Mouse (Mus musculus): Measurements from ENCODE around the gene Krt13.

Gene Krt13

DNA sequence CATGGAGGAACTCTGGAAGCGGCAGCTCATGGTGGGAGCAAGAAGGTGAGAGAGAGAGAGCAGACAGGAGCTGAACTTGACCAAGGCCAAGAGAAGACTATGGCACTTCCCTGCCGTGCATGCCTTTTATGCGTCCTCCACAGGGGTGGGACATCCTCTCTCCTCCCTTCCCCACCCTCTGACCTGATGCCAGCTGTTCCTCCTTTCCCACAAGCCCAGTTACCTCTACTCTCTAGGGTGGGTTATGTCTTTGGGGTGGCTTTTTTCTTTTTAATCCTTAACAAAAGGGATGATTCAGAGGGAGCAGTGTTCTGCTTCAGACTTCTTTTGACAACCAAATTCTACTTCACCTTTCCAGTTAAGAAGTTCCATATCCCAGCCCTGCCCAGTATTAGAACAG, at the start of gene Krt13:
Gene Krt13, minus strand, starts transcription at position 101 of the 400 bp plus-strand sequence.
- no peak for DNase-seq (ENCODE audit: low read depth in 1 of 2, low spot score in 2 of 2)

DNA sequence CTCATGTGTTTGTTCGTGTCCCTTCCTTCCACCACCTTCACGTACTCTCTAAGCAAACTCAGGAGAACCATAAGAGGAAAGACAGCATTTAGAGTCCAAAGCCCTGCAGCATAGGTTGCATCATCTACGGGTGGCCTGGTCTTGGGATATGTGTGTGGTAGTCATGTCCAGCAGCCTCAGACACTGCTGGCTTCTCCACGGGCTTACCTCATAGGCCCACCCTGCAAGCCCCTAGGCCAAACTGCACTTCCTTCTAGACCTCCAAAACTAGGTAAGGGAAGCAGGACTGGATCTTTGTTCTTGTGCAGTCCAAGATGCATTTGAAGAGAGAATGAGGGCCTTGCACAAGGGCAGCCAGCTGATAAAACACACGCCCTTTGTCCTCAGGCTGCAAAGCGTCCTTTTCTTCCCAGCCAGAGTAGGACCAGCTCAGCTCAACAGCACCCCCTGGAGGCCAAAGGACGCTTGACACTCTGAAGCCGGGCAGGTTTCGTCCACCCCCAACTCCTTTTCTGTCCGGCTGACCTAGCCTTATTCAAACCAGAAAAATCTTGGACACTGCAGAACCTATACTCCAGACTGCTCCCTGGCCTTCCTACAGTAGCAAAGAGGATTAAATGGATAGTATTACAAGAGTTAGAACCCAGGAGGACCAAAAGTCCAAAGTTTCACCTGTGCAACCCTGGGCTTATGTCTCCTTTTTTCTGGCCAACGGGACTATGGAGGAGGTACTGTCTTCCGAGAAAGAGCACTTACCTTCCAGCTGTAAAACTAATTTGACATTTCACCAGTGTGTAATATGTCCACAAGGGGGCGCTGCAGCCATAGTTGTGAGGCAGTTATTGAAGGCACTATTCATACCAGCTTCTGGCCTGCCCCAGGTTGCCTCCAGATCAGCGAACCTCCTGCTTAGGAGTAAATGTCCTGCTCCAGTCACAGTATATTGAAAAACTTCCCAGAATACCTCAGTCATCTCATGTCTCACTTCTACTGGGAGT, 47.7 kb upstream of the Krt13 start:
- DNase-seq (ENCODE audit: low read depth in 1 of 2, low spot score in 2 of 2): peak in 1 of 2 experiments; percentile 3

DNA sequence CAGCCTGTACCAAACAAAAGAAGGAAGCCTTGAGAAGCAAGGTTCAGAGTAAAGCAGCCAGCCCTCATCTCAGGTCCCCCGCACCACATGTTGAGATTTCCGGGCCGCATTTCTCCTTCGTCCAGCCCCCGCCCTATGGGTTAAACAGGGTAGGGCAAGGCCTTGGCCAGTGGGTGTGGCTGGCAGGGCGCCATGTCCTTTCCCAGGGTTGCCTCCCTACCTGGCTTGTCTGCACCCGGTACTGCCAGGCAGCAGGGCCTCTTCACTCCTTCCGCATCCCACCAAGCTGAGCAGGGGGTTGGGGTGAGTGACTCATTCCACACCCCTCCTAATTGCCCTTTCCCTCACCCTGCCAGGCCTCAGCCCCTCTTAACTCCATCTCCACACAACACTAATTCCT, 46.7 kb upstream of the Krt13 start:
- no peak for DNase-seq (ENCODE audit: low read depth in 1 of 2, low spot score in 2 of 2)

DNA sequence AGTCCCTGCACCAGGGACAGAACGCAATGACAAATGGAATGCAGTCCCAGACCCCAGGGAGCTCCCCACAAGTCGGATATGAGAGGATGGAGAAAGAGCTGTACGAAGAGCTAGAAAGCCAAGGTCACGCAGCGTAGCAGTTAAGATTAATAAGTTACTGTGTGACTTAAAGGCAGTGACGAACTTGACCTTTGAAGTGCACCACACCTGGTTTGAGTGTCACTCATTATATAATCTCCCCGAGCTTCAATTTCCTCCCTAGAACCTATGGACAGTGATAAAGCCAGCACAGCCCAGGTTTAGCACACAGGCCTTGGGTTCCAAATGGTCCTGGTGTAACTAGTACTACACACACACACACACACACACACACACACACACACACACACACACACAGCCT, 43.0 kb upstream of the Krt13 start:
- DNase-seq (ENCODE audit: low read depth in 1 of 2, low spot score in 2 of 2): no peak

DNA sequence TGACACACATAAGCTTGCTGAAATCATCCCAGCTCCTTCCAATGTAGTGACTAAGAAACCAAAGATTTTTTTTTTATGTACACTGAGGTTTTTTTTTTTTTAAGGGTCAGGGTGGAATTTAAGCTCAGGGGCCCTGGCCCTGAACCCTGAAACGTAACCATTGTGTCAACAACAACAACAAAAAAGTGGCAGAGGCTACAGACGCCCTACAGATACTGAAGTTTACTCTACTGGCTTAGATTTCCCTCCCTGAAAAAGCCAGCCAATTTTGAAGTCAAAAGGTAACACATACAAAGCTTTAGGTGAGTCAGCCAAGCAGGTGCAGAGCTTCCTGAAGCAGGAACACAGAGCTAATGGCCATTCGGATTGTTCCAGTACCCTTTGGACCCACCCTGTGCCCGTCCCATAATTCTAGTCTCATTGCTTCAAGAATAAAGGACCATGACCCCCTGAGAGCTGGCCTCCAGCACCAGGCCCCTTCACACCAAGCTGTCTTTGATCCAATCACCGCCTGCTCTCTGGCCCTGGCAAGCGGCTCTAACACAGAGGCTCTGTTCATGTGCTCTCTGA, 36.6 kb upstream of the Krt13 start:
- no peak for DNase-seq (ENCODE audit: low read depth in 1 of 2, low spot score in 2 of 2)

DNA sequence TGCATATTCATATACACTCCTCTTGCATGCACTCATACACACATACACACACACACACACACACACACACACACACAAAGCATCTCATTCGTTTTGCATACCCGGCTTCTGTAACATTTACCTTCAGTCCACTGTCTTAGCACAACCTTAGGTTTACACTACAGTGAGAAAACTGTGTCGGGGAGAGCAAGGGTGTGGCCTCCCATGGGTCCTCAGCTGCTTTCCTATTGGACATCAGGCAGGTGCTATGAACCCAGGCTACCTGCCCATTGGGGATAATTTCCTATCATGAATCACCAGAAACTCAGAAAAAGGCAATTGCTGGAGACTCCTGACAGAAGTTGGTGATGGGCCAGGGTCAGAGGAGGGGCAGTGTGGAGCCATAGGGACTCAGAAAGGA, 36.0 kb upstream of the Krt13 start:
- no peak for DNase-seq (ENCODE audit: low read depth in 1 of 2, low spot score in 2 of 2)

DNA sequence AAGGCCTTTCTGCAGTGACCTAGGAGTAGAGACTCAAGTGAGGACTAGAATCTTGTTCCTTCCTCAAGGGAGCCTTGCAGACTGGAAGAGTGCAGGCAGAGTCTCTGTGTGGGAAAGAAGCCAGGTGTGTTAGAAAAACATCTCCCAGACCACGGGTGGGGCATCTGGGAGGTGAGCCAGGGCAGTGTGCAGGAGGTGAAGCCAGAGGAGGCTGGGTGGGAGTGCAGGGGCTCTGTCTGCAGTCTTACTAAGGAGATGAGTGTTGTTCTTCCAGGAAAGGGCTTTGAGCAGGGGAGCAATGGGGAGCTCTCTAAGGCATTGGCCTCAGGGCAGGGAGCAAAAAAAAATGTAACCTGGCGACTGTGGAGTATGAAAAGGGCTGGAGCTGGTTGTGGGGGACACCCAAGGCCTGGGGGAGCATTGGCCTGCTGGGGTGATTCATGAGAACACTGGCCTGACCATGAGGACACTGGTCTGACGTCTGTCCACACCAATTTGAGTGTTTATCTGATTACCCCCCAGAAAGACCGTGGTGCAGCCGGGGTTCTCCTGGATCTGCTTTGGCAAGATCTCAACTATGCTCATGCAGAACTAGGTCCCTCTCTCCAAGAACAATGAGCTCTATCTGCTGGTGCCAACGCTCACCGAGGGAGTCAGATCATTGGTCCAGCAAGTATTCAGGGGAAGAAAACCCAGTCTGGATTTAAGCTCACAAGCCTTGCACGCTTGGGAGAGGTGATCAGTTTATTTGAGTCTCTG, 34.3 kb upstream of the Krt13 start:
- DNase-seq (ENCODE audit: low read depth in 1 of 2, low spot score in 2 of 2): no peak

DNA sequence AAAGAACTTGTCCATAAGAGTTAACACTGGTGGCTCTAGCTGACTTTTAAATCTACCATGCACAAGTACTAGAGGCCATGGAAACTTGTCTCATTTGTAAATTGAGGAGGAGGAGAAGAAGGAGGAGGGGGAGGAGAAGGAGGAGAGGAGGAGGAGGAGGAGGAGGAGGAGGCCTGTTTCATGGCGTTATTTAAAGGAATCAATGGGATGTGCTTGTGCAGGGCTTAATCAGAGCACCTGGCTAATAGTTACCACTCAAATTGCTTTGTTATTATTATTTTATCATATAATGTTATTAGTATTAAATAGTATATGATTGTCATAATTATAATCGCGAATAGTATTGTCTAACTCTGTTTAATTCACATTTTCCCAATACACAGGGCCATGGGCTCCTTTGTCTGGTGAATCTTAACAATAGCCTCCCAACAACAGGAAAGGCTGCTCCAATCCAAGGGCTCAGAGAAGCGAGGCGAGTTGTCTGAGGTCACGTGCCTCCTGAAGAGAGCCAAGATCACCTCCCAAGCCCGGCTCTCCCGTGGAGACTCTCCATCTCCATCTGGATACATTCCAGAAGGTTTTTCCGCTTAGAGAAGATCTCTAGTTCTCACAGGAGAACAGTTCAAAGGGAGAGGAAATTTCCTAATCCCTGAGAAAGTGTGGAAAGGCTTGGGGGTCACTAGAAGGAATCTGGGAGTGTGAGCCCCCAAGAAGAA, 27.4 kb upstream of the Krt13 start, which contains the start of gene Krt19:
Gene Krt19, minus strand, starts transcription at position 51 of the 716 bp plus-strand sequence.
- no peak for DNase-seq (ENCODE audit: low read depth in 1 of 2, low spot score in 2 of 2)

DNA sequence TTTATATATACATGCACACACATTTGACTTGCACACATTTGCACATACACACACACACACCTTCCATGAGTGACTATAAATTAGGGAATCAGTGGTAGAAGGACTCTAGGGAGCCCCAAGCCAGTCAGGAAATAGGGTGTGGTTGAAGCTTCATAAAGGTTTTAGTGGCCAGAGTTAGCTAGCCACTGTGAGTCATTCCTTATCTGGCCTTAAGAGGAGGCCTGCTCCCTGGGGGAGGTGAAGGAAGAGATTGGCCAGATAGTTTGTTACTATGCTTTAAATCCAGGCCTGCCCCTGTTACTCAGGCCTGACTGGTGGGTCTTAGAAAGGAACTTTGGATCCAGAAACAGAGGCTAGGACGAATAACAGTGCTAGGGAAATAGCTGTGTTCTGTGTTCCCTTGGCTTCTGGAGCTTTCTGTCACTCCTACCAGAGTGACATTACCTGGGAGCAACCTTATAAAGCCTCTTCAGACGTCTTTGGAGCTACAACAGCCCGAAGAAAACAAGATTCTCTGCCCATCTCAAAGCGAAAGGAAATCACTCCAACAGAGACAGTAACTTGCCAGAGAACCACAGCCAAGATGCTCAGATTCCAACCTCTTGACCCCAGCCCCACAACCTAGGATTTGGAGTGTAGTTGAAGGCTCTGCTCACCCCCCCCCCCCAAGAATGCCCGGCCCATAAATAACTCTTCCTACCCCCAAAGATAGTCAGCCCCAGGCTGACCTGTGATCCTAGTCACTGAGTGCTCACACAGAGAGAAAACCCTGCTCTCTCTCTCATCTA, 26.4 kb upstream of the Krt13 start:
- DNase-seq (ENCODE audit: low read depth in 1 of 2, low spot score in 2 of 2): no peak

DNA sequence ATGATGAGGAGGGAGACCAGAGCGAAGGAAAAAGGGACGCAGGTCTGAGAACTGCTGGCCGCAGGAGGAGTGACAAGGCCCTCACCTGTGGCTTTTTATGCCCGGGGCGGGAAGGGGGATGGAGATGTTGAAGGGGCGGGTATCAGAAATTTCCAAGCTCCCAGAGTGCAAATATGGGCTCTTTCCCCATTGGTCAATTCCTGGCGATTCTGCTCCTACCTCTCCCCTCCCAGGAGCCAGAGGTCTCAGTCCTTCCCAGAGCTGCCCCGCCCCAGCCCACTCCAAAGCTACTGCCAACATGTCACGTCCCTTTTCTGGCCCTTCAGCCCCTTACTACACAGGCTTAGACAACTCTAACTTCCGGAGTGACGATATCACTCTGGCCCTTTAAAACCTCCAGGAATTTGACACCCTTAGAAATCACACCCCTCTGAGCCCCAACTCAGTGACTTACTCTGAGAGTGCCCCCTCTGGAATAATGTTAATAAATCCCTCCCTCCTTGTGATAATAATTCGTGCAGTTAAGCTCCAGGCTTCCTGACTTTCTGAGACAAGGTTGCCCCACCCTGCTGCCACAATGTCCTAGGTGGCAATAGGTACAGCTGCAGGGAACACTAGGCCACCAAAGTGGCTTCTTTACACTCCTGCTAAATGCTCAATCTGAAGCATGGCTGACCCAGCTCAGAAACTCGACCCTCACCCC, 24.6 kb upstream of the Krt13 start:
- DNase-seq (ENCODE audit: low read depth in 1 of 2, low spot score in 2 of 2): no peak

DNA sequence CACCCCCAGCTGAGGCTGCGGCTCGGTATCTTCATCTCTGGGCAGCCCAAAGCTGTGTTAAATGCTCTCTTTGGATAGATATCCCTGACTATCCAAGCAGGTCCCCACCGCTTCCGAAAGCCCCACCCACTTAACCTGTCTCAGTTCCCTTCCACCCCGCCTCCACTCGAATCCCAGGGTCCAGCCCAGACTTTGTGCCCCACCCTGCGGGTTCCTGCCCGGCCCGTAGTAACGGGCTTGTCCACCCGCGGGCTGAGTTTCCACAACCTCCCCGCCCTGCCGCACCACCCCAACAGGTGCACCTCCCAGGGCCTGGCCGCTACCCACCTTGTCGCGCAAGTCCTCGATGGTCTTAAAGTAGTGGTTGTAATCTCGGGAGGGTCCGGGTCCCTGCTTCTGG, 23.7 kb upstream of the Krt13 start:
- DNase-seq (ENCODE audit: low read depth in 1 of 2, low spot score in 2 of 2): no peak

DNA sequence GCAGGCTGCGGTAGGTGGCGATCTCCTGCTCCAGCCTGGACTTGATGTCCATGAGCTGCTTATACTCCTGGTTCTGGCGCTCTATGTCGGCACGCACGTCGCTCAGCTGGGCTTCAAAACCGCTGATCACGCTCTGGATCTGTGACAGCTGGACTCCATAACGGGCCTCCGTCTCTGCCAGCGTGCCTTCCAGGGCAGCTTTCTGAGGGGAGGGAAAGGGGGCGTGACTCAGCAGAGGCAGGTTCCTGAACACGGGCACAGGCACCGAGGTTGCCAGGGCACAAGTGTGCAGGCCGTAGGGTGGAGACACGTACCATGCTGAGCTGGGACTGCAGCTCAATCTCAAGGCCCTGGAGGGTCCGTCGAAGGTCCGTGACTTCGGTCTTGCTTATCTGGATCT, 19.6 kb upstream of the Krt13 start:
- DNase-seq (ENCODE audit: low read depth in 1 of 2, low spot score in 2 of 2): no peak

DNA sequence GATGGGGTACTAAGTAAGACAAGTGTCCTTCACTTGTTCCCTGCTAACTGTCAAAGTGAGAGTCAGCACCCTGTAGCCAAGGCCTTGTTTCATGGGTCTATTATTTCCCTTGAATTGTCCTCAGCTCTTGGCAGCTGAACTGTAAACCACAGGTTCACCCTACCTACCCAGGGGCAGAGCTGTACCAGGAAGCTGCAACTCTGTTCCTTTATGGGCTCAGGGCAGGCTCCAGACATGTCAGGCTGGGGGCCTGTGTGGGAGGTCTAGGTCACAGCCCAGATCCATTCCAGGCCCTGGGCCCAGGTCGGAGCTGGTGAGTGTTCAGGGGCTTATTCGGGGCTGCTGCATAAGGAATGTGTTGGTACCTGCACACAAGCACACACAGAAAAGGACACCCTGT, 18.0 kb upstream of the Krt13 start:
- DNase-seq (ENCODE audit: low read depth in 1 of 2, low spot score in 2 of 2): no peak

DNA sequence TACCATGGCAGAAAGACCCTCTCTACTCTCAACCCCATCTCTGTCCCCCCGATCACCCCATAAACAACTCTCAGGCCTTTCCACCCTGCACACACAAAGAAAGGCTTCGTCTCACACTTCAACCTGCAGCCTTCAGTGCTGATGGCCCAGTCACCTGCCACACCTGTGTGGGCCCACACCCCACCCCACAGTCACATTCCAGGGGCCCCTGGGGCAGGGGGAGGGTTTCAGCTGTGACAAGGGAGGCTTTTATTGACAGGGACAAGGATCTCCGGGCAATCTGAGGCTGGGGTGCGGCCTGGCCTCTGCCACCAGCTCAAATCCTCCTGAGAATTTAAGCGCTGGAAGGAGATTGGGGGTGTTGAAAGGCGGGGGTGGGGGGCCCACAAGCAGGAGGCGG, 17.4 kb upstream of the Krt13 start:
- no peak for DNase-seq (ENCODE audit: low read depth in 1 of 2, low spot score in 2 of 2)

DNA sequence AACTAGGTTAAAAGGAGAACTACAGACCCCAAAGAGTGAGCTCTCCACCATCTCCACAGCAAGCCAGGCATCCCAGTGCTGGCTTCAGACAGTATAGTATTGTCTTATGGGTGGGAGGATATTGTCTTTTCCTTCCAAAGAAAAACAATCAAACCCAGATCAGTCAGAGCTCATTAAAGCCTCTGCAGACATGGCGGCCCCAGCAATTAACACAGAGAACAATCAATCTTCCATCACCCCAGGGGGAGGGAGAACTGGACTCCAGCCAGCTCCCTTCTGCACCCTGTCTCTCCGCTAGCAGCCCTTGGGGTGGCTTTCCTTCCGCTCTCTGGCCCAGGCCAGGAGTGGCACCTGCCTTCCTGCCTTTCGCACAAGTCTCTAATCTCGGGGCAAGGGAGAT, 16.3 kb upstream of the Krt13 start:
- DNase-seq (ENCODE audit: low read depth in 1 of 2, low spot score in 2 of 2): no peak

DNA sequence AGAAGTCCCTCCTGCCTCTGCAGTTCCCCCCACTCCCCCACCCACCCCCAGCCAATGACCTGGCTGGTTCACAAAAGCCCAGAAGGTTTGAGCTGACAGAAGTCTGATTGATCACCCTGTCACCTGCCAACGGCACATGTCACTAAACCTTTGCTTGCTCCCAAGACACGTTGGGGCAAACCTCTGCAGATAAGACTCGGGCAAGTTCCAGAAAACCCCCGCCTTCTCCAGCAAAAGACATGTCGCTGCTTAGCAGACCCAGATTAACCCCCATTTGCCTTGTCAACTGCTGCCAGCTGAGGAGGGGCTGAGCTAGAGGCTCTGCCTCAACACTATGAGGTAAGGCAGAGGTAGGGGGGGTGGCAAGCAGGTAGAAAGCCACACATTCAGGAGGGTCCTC, 15.2 kb upstream of the Krt13 start:
- no peak for DNase-seq (ENCODE audit: low read depth in 1 of 2, low spot score in 2 of 2)

DNA sequence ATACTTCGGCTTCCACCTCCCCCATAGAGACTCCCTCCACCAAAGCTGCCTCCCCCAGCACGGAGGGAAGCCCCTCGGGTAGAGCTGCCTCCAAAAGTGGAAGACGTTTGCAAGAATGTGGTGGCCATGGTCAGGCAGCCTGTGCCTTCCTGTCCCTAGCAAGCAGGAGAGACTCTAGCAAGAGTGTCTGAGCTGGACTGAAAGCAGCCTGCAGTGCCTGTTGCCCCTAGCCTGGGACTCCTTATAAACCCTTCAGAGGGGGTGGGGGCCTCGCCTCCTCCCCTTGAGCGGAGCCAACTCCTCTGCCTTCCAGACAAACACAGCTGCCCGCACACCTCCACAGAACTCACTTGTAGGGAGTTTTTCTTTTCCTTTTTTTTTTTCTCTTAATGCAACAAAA, 14.4 kb upstream of the Krt13 start, which contains the start of gene Krt15:
Gene Krt15, minus strand, starts transcription at position 198 of the 400 bp plus-strand sequence.
- DNase-seq (ENCODE audit: low read depth in 1 of 2, low spot score in 2 of 2): no peak

DNA sequence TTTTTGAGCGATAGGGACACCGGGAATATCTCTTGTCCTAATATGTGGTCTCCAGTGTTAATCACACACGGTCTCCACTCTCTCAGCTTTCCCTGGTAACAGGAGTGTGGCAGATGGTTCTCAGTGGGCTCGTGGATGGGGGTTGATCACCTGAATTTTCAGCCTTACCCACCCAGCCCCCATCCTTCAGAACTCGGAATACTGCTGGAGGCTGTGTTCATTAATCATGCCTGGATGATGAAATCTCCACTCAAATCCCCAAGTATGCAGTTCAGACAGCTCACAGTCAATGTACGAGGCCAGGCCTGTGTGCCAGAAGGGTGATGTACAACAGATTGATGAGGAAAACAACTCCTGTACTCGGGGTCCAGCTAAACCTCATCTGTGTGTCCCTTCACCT, 3.5 kb upstream of the Krt13 start:
- DNase-seq (ENCODE audit: low read depth in 1 of 2, low spot score in 2 of 2): no peak

DNA sequence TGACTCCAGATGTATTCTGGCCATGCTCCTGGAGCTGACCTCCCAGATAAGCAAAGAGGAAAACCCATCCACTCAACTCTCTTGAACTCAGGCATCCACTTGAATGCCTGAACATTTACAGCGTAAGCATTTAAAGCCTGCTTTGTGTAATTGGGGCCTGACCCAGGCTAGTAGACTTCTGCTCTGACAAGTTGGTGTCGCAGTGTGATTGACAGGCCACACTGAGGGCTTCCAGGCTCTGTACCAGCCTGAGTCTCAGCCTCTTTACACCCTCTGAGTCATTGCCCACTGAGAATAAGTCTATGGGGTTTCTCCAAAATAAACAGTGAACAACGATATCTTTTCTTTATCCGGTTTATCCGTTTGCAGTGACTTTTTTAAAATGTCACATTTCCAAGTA, 1.0 kb downstream of the Krt13 start:
- no peak for DNase-seq (ENCODE audit: low read depth in 1 of 2, low spot score in 2 of 2)

DNA sequence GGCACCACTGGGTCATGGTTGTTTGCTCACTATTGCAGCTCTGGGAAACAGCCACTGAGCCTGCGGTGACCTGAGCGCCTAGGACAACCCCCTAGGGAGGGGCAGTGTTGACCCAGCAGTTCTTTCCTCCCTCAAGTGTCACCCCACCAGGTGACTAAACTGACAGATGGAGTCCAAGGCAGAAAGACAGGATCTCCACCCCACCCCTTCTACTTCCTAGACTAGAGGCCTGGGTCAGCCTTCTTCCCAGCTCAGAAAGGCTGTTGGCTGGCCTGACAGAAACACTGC, 7.7 kb downstream of the Krt13 start:
- no peak for DNase-seq (ENCODE audit: low read depth in 1 of 2, low spot score in 2 of 2)

Measured in monocyte, adult 2 months (primary cell).